Mouse (Mus musculus): ENCODE measurements around the gene Fam163a.
"Not testable (repeated sequence)": the region's sequence is repeated elsewhere in the genome, so short reads cannot be mapped to it uniquely, and the experiment has no call there.

The Fam163a gene

DNA sequence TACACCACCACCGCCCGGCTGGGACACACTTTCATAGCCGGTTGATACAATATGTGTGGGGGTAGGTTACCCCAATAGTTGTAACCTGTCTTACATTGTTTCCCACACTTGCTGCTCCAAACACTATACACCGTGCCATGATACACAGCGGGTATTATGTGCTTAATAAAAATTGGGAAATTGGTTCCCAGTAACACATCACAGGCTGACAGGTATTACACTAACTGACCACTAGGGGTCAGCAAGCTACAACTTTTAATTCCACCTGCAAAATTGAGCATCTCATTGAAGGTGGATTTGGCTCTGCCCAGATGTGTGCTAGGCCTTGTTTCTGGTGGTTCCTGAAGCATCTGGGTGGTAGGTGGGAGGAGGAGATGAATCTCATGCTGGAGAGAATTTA, 119.1 kb downstream of the Fam163a start:
- DNase-seq (ENCODE audit: low spot score in 2 of 2): peak in 1 of 2 experiments; percentile 14

DNA sequence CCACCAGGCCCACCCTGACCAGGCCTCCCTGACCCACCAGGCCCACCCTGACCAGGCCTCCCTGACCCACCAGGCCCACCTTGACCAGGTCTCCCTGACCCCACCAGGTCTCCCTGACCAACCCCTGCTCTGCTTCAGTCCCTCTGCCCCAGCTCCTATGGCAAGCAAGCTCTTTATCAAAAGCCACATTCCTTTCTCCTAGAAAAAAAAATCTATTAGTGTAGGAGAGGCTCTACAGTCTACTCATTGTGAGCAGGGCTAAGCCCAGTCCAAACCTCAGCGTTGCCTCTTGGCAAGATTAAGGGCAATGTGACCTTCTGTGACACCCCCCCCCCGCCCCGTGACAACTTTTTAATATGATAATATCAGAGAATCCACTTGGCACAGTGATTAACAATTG, 120.2 kb downstream of the Fam163a start:
- no peak for DNase-seq (ENCODE audit: low spot score in 2 of 2)

DNA sequence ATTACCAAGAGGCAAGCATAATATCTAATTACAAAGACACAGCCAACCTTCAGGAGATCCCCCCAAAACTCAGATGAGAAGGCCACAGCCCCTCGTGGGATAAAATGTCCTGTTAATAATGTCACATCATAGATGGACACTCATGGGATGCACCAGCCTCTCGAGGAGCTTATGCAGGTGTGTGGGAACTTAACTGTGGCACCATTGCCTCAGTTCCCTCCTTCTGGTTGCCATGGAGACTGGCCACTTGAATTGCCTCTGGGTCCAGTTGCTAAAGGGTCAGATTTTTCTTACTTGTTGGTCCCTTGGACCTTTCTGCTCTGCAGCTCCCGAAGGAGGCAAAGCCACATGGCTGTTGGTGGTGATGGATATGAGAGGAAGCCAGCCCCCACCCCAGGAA, 127.2 kb downstream of the Fam163a start:
- DNase-seq (ENCODE audit: low spot score in 2 of 2): no peak

DNA sequence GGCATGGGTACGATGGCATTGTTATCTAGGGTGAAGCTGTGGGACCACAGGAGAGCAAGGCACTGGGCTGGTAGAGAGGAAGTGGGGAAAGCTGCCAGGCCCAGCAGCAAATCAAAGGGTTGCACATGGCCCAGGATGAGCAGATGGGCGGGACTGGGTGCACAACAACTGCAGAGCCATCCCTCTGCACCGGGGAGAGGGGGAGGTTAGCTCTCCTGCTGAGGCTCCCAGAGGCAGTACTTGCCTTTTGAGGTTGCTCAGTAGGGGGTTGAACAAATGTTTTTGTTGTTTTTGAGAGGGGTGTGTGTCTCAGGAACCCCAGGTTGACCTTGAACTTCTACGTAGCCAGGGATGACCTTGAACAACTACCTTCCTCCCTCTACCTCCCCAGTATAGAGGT, 128.4 kb downstream of the Fam163a start:
- no peak for DNase-seq (ENCODE audit: low spot score in 2 of 2)

DNA sequence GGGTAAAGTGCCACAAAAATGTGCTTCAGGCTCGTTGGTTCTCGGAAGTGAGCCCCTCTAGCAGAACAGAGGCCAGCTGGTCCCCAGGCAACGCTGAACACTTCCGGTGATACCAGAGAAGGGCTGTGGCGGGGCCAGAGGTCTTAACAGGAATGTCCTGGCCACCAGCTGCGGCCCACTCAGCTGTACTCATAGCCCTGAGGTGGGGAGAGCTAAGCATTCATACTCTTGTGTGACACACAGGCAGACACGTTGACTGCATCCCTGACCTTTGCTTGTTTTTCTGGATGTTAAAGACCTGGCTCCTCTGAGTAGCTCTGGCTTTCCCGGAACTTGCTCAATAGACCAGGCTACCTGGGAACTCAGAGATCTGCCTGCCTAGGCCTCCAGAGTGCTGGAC, 130.3 kb downstream of the Fam163a start:
- DNase-seq (ENCODE audit: low spot score in 2 of 2): no peak

DNA sequence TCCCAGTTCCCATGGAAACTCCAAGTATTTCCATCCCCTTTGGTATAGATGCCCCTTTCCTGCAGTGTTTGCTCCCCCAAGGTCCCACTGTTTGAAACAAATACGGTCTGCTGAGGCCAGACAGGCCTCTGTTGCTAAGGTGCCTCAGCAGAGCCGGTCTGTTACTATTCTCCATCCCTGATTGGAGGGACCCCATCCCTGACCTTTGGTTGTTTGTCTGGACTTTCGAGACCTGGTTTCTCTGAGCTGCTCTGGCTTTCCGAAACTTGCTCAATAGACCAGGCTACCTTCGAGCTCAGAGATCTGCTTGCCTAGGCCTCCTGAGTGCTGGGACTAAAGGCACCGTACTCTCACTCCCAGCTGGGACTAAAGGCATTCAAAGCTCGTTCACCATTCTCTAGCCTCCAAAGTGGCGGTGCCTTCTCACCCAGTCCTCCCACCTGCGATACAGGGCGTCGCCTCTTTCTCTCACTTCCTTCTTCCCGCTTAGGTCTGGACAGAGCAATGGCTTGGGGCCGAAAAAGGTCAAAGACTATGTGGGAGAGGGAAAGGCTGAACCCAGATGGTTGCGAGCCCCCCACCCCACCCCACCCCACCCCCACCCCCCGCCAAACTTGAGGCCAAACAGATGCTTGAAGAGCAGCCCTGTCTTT, 131.5 kb downstream of the Fam163a start:
- DNase-seq (ENCODE audit: low spot score in 2 of 2): no peak

DNA sequence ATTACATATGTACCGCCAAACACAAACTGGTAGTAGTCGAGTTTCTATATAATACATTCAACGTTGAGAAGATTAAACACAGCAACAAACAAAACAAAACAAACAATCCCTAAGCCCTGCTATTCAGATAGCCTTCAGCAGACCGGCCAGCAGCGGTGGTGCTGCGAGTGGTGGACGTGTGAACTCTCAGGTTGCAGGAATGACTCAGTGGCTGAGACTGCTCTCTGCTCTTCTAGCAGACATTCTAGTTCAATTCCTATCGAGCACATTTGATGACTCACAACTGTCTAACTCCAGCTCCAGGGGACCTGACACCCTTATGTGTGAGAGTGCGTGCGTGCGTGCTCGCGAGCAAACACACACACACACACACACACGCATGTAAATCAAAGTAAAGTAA, 134.7 kb downstream of the Fam163a start:
- no peak for DNase-seq (ENCODE audit: low spot score in 2 of 2)

DNA sequence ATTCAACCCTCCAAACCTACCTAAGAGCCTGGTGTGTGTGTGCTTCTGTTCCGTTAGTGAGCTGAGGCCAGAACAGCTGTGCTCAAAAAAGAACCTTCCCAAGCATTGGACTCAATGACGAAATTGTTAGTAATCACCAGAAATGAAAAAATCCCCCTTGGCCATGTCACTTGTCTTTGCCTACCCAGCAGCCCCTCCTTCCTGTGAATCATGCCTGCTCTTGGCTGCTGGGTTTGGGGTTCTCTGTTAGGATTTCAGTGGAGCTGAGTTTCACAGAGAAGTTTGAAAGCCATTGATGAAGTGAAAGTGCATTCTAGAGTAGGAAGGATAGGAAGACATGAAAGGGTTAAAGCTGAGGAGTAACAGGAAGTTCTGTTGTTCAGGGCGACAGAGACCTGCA, 138.7 kb downstream of the Fam163a start:
- no peak for DNase-seq (ENCODE audit: low spot score in 2 of 2)

DNA sequence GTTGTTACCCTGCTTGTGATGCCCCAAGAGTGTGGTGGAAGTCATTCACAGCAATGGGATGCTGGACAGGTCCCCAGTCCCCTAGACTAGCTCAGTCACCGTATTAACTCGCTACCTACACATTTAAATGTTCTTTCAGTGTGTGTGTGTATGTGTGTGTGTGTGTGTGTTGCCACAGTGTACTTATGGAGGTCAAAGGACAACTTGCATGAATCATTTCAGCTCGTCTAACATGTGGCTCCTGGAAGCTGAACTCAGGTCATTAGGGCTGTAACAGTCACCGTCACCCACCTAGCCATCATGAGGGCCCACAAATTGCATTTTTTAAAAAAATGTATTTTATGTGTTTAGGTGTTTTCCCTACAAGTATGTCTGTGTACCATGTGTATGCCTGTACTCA, 142.6 kb downstream of the Fam163a start:
- DNase-seq (ENCODE audit: low spot score in 2 of 2): no peak

DNA sequence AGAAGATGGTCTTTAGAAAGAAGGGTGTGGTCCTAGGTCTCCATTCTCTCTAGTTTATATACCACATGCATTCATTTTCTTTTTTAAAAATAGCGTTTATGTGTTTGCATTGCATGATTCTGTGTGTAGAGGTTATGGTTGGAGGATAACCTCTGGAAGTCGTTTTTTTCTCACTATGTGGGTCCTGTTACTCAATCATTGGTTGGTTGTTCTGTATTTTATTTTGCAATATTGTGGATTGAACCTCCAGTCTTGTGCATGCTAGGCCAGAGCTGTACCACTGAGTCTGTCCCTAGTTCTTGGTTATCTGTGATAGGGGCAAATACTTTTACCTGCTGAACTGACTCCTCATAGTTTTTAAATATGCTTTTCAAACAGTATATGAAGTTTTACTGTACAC, 146.6 kb downstream of the Fam163a start:
- DNase-seq (ENCODE audit: low spot score in 2 of 2): no peak

DNA sequence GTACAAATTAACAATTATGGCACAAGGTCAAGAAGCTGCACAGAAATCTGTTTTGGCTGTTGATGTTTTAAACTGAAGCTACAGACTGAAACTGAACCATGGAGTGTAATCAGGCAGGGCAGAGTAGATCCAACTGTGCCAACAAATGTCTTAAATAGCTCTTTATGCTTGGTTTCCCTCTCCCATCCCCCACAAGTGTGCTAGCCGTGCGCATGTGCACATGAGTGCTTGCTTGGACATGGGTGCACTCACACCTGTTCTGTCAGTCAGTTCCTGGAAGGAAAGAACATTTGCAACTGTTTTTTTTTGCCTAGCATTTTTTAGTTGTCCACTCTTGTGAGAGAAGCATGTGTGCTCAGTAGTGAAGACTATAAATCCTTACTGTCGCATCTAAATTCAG, 158.1 kb downstream of the Fam163a start:
- no peak for DNase-seq (ENCODE audit: low spot score in 2 of 2)

DNA sequence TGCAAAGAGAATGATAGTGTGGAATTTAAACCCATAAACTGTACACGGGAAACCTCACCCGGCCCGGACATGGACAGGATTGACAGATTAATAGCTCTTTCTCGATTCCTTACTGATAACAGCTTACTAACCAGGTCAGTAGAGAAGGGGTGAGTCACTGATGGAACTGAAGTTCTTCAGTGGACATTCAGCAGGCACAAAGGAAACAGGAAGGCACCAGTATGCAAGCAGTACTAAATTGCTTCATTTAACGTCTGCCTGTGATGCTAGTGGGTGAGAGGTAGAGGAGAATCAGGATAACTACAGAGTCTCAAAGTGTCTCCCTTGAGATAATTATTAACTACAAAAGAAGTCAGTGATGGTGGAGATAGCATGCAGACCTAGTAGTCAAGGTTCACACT, 160.6 kb downstream of the Fam163a start:
- DNase-seq (ENCODE audit: low spot score in 2 of 2): no peak

DNA sequence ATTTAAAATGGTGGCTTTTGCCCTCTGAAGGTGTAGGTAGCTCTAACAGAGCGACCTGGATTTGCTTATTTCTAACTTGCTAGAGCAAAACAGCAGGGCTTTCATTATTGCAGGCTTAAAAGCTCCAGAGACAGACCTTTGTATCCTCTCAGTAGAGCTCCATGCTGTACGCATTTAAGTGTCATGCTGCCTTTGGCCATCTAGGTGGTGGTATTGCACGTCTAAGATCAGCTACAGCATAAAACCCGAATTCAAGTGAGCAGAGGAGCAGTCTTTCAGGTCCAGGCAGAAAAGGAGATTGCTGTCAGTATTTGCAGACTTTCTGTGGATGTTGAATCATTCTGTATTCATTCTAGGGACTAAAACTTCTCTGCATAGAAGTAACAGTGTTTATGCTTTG, 161.8 kb downstream of the Fam163a start:
- peak in 1 of 2 experiments; percentile 22 for DNase-seq (ENCODE audit: low spot score in 2 of 2)

DNA sequence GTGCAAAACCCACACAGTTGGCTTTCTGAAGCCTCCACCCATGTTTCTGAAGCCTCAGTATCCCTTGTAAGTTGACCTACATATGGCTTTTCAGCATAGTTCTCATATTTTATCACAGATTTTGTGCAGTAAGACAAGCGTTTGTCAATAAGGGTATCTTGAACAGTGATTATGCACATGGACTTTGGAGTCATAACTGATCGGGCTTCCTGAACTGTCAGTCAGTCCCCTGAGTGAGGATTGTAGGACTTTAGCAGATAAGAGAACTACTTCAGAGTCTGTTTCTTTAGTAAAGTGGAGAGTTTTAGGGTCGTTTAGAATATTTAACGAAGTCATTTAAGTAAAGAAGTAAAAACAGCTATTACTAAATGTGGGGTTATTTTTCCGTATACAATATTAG, 162.3 kb downstream of the Fam163a start:
- DNase-seq (ENCODE audit: low spot score in 2 of 2): no peak

DNA sequence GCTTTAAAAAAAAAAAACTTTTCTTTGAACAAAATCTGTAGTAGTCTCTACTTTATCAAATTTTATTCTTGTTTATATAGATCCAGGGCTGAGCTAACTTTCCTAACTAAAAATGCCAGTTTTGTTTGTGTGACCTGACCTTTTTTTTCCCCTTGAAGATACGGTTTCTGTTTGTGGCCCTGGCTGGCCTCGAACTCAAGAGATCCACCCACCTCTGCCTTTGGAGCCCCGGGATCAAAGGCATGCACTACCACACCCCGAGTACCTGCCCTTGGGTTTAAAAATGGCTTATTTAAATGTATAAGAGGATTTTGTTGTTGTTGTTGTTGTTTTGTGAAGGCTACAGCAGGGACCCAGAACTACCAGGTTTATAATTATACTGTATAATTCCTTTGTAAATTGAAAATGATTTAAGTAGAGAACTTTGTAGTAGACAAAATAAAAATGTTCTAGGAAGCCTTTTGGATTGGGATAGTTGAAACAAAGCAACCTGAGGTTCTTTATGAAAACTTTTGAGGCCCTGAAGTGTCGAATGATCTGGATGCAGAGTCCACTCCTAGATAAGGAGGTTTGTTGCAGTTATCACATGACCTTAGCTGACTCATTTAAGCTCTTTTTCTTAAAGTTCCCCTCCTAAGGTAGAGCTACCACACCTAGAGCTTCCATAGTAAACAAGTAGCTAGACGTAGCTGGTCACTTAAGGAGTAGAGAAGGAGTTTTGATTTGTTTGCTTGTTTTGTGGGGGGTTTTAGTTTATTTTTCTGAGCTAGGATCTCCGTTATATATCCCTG, 163.2 kb downstream of the Fam163a start:
- DNase-seq (ENCODE audit: low spot score in 2 of 2): no peak

DNA sequence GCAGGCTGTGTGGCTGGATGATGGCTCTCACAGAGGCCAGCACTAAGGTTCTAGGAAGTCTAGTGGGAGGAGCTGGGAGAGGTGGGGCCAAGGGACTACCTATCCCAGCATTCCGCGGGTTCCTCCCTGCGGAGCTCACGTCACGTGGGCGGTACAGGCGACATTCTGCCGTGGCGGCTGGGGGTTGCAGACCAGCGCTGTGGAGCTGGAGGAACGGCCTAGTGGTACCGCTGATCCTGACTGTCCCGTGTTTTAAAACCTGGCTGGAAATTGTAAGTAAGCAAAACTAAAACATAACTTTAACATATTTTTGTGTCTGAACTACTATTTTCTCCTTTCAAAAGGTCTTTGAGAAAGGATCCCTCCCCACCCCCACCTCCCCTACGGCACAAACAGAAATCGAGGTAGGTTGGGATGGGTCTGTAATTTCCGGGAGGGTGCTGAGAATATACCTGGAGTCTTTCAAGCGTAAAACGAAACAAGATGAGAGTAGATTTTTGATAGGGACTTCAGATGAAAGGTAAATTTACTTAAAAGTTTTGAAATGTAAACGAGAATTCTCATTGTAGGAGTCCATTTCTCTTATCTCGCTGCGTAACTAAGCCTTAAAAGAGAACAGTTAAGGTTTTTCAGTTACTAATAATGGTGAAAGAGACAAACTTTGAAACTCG, 164.0 kb downstream of the Fam163a start:
- peak; percentile 82 to 83 for DNase-seq (ENCODE audit: low spot score in 2 of 2)

DNA sequence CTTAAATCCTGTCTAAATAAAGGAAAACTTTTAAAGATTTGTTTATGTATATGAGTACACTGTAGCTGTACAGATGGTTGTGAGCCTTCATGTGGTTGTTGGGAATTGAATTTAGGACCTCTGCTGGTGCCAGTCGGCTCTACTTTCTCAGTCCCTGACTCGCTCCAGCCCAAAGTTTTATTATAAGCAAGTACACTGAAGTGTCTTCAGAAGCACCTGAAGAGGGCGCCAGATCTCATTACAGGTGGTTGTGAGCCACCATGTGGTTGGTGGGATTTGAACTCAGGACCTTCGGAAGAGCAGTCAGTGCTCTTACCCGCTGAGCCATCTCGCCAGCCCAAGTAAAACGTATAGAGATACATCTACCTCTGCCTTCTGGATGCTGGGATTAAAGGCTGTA, 164.8 kb downstream of the Fam163a start:
- not testable (repeated sequence) for DNase-seq (ENCODE audit: low spot score in 2 of 2)

DNA sequence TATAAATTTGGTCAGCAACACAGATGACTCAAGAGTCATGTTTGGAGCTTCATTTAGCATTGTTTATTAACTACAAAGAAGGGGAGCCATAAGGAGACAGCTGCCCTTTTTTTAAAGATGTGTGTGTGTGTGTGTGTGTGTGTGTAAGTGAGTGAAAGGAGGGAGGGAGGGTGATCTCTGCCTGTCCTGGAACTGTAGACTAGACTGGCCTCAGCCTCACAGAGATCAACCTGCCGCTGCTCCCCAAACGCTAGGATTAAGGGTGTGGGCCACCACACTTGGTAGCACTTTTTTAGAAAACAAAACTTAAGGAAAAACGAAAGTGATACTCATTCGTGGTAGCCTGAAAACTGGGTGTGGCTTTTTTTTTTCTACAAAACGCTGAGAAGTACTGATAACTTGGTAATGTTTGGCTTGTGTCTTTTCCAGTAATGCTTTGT, 167.7 kb downstream of the Fam163a start:
- no peak for DNase-seq (ENCODE audit: low spot score in 2 of 2)

DNA sequence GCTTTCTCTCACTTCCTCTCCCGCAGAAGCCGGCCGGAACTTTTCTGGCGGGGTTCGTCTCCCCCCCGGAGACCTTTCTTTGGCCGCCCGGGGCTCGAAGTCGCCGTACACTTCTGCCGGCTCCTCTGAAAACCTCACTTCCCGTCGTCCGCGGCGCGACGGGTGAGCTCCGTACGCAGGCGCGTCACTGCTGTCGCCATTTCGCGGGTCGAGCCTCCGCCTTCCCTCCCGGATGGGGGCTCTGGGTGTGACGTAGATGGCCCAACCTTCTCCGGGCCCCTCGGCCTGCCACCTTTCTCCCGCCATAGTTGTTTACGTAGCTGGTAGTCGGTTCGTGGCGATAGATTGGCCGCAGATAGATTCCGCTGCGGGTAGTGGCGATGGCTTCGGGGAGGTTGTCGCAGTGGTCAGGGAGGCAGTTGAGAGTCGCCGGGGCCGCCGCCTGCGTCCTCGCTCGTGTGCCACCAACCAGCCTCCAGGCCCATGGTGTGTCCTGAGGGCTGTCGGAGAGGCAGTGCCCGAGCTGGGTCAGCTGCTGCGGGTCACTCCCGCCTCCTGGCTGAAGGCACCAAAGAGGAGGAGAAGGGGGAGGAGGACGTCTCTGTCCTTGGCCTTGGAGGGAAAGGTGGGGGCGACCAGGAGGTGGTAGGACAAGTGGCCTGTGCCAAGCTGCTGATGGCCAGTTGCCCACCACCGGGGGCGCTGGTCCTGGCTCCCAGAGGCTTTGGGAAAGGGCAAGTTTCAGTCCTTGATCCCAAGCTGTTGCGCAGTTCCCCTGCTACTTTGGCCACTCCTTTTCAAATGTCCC, 168.7 kb downstream of the Fam163a start, which contains the start of gene Tor1aip1:
Gene Tor1aip1 (minus strand): TSS at position 551 of the 808 bp plus-strand sequence.
- peak; percentile 95 to 97 for DNase-seq (ENCODE audit: low spot score in 2 of 2)

DNA sequence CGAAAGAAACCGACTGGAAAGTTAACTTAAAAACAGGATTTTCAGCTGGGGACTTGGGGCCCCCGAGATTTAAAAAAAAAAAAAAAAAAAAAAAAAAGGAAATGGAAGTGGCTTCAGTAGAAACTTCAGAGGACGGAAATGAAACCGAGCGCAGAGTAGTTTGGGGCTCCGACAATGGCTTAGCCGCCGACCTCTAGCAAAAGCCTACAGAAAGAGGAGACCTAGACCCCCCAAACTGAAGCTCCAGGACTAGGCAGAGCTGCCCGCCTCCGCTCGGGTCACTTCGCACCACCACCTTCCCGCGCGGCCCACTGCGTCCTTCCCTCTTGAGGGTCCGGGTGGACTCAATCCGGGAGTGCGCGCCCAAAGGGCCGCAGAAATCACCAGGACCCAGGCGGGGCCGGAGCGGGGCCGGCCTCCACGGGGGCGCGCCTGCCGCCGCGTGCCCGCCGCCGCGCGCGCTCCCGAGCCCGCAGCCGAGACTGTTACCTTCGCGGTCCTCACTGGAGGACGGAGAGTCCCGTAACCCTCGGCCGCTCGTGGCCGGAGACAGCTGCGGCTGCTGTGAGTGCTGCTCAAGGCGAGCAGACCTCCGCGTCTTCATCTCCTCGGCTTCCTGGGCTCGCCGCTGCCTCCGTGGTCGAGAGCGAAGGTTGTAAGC, 169.4 kb downstream of the Fam163a start, which contains the start of gene Tor1aip2:
Gene Tor1aip2 (plus strand): TSS at position 135 of the 661 bp plus-strand sequence.
- DNase-seq (ENCODE audit: low spot score in 2 of 2): no peak

DNA sequence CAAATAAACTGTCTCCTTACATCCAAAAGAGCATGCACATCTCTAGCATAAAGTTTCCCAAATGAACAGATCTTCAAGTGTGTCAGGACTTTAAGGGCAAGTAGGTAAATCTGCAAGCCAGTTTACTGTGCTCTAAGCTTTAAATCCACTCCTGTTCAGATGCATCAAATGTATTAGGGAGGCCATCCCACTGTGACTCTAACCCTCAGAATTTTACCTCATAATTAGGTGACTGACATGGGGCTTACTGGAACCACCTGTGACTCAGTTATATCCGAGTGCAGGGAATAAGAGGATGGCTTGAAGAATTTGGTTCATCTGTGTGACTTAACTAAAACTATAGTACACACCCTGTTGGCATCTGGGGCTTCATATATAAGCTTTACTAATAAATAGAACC, 170.2 kb downstream of the Fam163a start:
- DNase-seq (ENCODE audit: low spot score in 2 of 2): no peak

Data from frontal cortex, postnatal 14 days (tissue).